Mouse (Mus musculus): Measurements from ENCODE around the gene Rph3a. TPM values are rescaled to one million over a fixed set of nuclear protein-coding genes. Genes with fewer than 3 reads are reported as not detected.

Rph3a gene
- 0.06 and 0.10 TPM in 2 replicates for polyA plus RNA-seq (2015; fragmentation: Nextera tagmentation; extraction: Ambion mirVana)

DNA sequence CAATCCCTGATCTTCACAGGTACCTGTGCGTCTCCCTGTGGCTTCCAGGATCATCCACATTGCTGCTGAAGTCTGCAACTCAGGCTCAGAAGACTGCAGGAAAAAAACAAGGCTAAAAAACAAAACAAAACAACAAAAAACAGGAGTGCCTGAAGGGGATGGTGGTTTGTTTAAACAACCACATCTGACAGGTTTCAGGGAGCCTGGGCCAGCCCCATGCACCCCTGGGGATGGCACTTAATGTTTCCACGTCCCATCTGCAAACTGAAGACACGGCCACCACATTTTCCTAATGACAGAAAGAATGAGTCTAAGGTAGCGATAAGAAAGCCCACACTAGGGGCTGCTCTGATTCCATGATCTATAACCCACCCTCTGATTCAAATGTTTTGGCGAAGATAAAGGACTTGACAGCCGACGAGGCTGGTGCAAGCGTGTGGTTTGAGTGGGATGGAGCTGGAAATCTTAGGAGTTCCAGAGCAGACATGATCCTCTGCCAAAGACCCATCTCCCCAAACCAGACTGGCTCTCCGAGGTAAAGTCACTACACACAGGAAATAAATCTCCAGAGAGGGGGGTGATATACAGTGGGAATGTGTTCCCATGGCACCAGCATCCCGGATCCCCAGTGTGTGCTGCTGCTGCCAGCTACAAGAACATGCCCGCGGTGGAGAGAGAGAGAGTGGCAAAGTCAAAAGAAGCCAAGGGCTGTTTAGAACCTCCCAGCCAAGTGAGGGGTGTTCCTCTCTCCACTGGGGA lies at the start of gene Rph3a:
TSS of gene Rph3a (minus strand) at position 282 of the 759 bp plus-strand sequence.
- Histone ChIP-seq H3K9me3 (ENCODE audit: control insufficient read depth, low read length) (no peaks in the 10 kb centered on the region), H3K36me3 (ENCODE audit: control insufficient read depth, insufficient read depth, low read length) (no peaks in the 10 kb centered on the region), H3K27me3 (ENCODE audit: control insufficient read depth, insufficient read depth, low read depth, low read length) (peaks cover 3% of the 10 kb centered on the region), H3K4me2 (ENCODE audit: low read depth, low read length) (no peak within 1 kb of the TSS), H3K4me1 (replicated peaks; ENCODE audit: control insufficient read depth, insufficient read depth, low read length) (no peaks in the 10 kb centered on the region), H3K27ac (ENCODE audit: low read length) (no peak within 1 kb of the TSS), H3K4me3 (ENCODE audit: low read length) (no peak within 1 kb of the TSS), H3K9ac (ENCODE audit: low read length) (no peak within 1 kb of the TSS)
- no peak for ATAC-seq (ENCODE audit: low read depth)
- WGBS = 66% methylated on average over 12 of the region's 12 CpGs

DNA sequence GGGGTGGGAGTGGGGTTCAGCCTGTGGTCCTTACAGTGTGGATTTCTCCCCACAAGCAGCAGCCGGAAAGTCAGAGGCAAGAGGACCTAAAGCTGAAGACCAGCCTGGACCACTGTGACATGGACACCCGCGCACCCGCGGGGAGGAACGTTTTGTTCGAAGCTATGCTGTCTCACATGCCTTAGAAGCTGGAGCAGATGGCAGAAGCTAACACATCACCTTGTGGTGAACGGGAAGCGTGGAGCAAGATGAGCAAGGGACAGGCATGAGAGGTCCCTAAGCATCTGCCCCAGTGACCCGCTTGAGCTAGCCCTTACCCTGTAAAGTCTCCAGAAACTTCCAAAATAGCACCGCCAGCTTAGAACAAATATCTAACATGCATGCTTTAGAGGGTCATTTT lies 48.4 kb upstream of the Rph3a start:
- Histone ChIP-seq H3K4me1 (replicated peaks; ENCODE audit: control insufficient read depth, insufficient read depth, low read length) (no peaks in the 10 kb centered on the region), H3K36me3 (ENCODE audit: control insufficient read depth, insufficient read depth, low read length) (no peaks in the 10 kb centered on the region), H3K9me3 (ENCODE audit: control insufficient read depth, low read length) (no peaks in the 10 kb centered on the region), H3K4me2 (ENCODE audit: low read depth, low read length) (no peak overlapping the region), H3K27me3 (ENCODE audit: control insufficient read depth, insufficient read depth, low read depth, low read length) (no peaks in the 10 kb centered on the region), H3K9ac (ENCODE audit: low read length) (no peak overlapping the region), H3K4me3 (ENCODE audit: low read length) (no peak overlapping the region), H3K27ac (ENCODE audit: low read length) (no peak overlapping the region)
- no peak for ATAC-seq (ENCODE audit: low read depth)
- WGBS = 80% methylated on average over 11 of the region's 11 CpGs

DNA sequence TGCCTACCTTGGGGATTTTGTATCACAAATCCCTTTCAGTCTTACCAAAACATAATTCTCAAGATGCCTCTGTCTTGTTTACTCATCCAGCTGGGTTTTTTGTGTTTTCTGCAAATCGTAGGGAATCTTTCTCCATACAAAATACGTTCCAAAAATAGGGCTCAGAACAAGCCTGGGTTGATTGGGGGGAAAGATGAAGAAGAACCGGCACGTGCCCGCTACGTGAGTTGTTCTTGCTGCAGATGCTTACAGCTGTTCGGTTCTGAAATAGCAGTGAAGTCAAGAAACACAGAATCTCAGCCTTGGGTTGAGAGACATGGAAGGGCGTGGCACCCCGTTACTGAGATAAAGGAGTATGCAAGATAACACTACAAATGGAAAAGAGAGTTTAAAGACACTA lies 44.0 kb upstream of the Rph3a start:
- 68% methylated on average over 9 of the region's 9 CpGs for WGBS
- ATAC-seq (ENCODE audit: low read depth) = no peak
- H3K27me3 ChIP-seq (ENCODE audit: control insufficient read depth, insufficient read depth, low read depth, low read length) = no peaks in the 10 kb centered on the region
- H3K9me3 ChIP-seq (ENCODE audit: control insufficient read depth, low read length) = no peaks in the 10 kb centered on the region
- no peaks in the 10 kb centered on the region for H3K36me3 ChIP-seq (ENCODE audit: control insufficient read depth, insufficient read depth, low read length)
- no peak overlapping the region for H3K4me2 ChIP-seq (ENCODE audit: low read depth, low read length)
- H3K9ac ChIP-seq (ENCODE audit: low read length) = no peak overlapping the region
- no peak overlapping the region for H3K27ac ChIP-seq (ENCODE audit: low read length)
- H3K4me3 ChIP-seq (ENCODE audit: low read length) = no peak overlapping the region
- no peaks in the 10 kb centered on the region for H3K4me1 ChIP-seq (replicated peaks; ENCODE audit: control insufficient read depth, insufficient read depth, low read length)

DNA sequence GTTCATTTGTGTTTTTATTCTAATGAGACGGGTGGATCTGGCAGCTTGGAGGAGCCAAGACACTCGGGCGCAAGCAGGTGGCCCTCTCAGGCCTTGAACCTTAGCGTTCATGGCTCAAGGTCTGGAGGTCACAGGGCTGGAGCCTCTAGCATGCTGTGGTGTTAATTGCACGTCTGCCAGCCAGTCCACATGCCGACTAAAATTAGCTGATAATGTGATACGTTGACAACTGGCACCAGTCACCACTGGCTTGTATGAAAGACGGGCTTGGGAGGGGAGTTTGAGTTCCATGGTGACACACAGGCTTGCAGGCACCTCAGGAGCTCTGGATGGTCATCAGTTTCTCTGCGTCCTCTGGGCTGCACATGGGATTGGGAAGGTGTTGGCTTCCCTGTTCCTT lies 31.9 kb upstream of the Rph3a start:
- no peaks in the 10 kb centered on the region for H3K27me3 ChIP-seq (ENCODE audit: control insufficient read depth, insufficient read depth, low read depth, low read length)
- no peak overlapping the region for H3K4me3 ChIP-seq (ENCODE audit: low read length)
- ATAC-seq (ENCODE audit: low read depth) = no peak
- H3K9me3 ChIP-seq (ENCODE audit: control insufficient read depth, low read length) = no peaks in the 10 kb centered on the region
- H3K36me3 ChIP-seq (ENCODE audit: control insufficient read depth, insufficient read depth, low read length) = no peaks in the 10 kb centered on the region
- H3K27ac ChIP-seq (ENCODE audit: low read length) = no peak overlapping the region
- no peak overlapping the region for H3K4me2 ChIP-seq (ENCODE audit: low read depth, low read length)
- no peak overlapping the region for H3K9ac ChIP-seq (ENCODE audit: low read length)
- no peaks in the 10 kb centered on the region for H3K4me1 ChIP-seq (replicated peaks; ENCODE audit: control insufficient read depth, insufficient read depth, low read length)
- WGBS = 44% methylated on average over 9 of the region's 9 CpGs

DNA sequence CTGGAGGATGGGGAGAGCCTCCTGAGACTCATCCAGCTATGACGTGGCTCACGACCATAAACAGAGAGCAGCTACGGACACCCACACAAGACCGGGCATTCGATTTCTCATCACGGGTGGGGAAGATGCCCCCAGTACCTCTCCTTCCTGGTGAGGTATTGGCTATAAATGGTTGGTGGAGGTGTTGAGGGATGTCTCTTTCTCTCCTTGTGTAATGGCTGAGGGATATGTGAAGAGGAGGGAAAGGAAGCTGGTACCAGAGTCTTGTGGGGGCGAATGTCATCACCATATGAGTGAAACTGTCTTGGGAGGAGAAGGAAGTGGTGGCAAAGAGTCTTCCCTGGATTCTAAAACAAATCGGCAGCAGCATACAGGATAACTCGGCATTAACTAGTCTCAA lies 29.6 kb upstream of the Rph3a start:
- no peak for ATAC-seq (ENCODE audit: low read depth)
- H3K36me3 ChIP-seq (ENCODE audit: control insufficient read depth, insufficient read depth, low read length) = no peaks in the 10 kb centered on the region
- no peak overlapping the region for H3K4me2 ChIP-seq (ENCODE audit: low read depth, low read length)
- no peak overlapping the region for H3K9ac ChIP-seq (ENCODE audit: low read length)
- no peaks in the 10 kb centered on the region for H3K9me3 ChIP-seq (ENCODE audit: control insufficient read depth, low read length)
- H3K4me3 ChIP-seq (ENCODE audit: low read length) = no peak overlapping the region
- H3K4me1 ChIP-seq (replicated peaks; ENCODE audit: control insufficient read depth, insufficient read depth, low read length) = no peaks in the 10 kb centered on the region
- no peaks in the 10 kb centered on the region for H3K27me3 ChIP-seq (ENCODE audit: control insufficient read depth, insufficient read depth, low read depth, low read length)
- WGBS = 80% methylated on average over 9 of the region's 9 CpGs
- no peak overlapping the region for H3K27ac ChIP-seq (ENCODE audit: low read length)

DNA sequence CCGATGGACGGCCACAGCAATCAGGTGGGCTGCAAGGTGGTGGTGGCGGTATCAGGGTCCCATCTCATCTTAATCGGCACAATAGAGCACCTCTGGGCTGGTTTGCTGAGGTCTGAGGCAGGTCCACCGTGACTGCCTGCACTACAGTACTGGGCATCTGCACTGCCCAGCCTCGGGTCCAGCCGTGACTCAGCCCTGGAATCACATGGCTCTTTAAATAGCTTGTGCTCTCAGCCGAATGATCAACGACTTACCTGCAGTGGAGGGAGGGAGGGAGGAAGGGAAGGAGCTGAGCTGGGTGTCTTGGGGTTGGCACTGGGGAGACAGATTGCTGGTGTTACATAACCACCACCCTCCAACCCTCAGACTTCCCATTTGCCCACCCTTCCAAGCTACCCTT lies 20.3 kb upstream of the Rph3a start:
- no peak overlapping the region for H3K4me2 ChIP-seq (ENCODE audit: low read depth, low read length)
- H3K9ac ChIP-seq (ENCODE audit: low read length) = no peak overlapping the region

DNA sequence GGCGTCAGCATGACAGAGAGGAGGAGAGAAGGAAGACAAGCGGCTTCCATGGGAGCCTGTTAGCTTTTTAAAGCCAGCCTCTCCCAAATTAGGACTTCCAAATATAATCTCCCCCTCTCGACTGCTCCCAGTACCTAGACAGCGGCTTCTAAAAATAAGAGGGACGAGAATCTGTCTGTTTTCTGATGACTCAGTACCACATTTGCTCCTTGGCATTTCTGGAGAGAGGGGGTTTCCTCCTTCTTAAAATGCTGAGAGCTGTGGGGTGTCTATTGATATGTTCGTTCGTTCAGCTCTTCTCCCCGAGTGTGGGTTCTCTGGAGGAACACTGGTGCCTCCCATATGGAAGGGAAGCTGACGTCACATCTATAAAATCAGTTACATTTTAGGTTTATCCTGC lies 9.6 kb upstream of the Rph3a start:
- ATAC-seq (ENCODE audit: low read depth) = no peak
- no peaks in the 10 kb centered on the region for H3K9me3 ChIP-seq (ENCODE audit: control insufficient read depth, low read length)
- no peak overlapping the region for H3K4me3 ChIP-seq (ENCODE audit: low read length)
- H3K4me2 ChIP-seq (ENCODE audit: low read depth, low read length) = no peak overlapping the region
- no peaks in the 10 kb centered on the region for H3K4me1 ChIP-seq (replicated peaks; ENCODE audit: control insufficient read depth, insufficient read depth, low read length)
- H3K9ac ChIP-seq (ENCODE audit: low read length) = no peak overlapping the region
- H3K27ac ChIP-seq (ENCODE audit: low read length) = no peak overlapping the region
- no peaks in the 10 kb centered on the region for H3K36me3 ChIP-seq (ENCODE audit: control insufficient read depth, insufficient read depth, low read length)
- 71% methylated on average over 9 of the region's 9 CpGs for WGBS
- no peaks in the 10 kb centered on the region for H3K27me3 ChIP-seq (ENCODE audit: control insufficient read depth, insufficient read depth, low read depth, low read length)

More for the DNA sequence above, 20.3 kb upstream of the Rph3a start:
- no peaks in the 10 kb centered on the region for H3K9me3 ChIP-seq (ENCODE audit: control insufficient read depth, low read length)
- 64% methylated on average over 9 of the region's 9 CpGs for WGBS
- H3K27ac ChIP-seq (ENCODE audit: low read length) = no peak overlapping the region
- ATAC-seq (ENCODE audit: low read depth) = no peak
- no peaks in the 10 kb centered on the region for H3K36me3 ChIP-seq (ENCODE audit: control insufficient read depth, insufficient read depth, low read length)
- H3K4me1 ChIP-seq (replicated peaks; ENCODE audit: control insufficient read depth, insufficient read depth, low read length) = no peaks in the 10 kb centered on the region
- no peaks in the 10 kb centered on the region for H3K27me3 ChIP-seq (ENCODE audit: control insufficient read depth, insufficient read depth, low read depth, low read length)
- no peak overlapping the region for H3K4me3 ChIP-seq (ENCODE audit: low read length)

DNA sequence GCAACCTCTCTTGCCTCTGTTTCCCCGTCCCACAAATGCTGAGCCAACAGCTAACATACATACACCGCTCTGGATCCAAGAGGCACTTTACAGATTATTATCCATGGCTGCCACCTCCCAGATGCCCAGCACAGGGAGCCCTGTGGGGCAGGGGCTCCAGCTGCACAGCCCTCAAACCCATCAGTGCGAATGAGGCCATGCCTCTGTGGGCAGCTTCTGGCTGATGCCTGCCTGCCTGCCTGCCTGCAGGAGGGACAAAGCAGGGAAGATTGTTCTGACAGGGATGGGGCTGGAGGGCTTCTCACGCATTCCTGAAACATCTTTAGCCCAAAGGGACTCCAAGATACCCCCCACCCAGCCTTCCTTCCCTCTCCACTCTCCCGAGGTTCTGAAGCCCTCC lies 7.8 kb upstream of the Rph3a start:
- no peaks in the 10 kb centered on the region for H3K4me1 ChIP-seq (replicated peaks; ENCODE audit: control insufficient read depth, insufficient read depth, low read length)
- WGBS = 67% methylated on average over 5 of the region's 5 CpGs
- no peak for ATAC-seq (ENCODE audit: low read depth)
- H3K4me3 ChIP-seq (ENCODE audit: low read length) = no peak overlapping the region
- no peaks in the 10 kb centered on the region for H3K9me3 ChIP-seq (ENCODE audit: control insufficient read depth, low read length)
- H3K27ac ChIP-seq (ENCODE audit: low read length) = no peak overlapping the region
- H3K4me2 ChIP-seq (ENCODE audit: low read depth, low read length) = no peak overlapping the region
- no peaks in the 10 kb centered on the region for H3K27me3 ChIP-seq (ENCODE audit: control insufficient read depth, insufficient read depth, low read depth, low read length)
- H3K9ac ChIP-seq (ENCODE audit: low read length) = no peak overlapping the region
- no peaks in the 10 kb centered on the region for H3K36me3 ChIP-seq (ENCODE audit: control insufficient read depth, insufficient read depth, low read length)

DNA sequence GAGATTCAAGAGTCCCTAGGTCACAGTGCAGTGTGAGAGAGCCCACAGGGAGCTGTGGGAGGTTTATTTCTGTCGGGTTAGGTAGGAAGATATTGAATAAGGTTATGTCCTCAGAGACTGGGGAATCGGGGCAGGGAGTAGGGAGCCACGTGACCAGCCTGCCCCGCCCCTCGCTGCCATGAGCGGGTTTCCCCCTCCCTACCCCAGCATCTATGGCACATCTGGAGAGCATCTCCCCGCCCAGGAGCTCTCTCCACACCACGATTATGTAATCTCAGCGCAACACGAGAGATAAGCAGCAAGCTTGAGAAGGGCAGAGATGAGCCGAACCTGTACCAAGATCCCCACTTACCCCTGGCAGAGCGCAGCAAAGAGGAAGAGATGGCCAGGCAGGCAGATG lies 6.5 kb upstream of the Rph3a start:
- H3K9me3 ChIP-seq (ENCODE audit: control insufficient read depth, low read length) = no peaks in the 10 kb centered on the region
- H3K27me3 ChIP-seq (ENCODE audit: control insufficient read depth, insufficient read depth, low read depth, low read length) = no peaks in the 10 kb centered on the region
- ATAC-seq (ENCODE audit: low read depth) = no peak
- no peaks in the 10 kb centered on the region for H3K4me1 ChIP-seq (replicated peaks; ENCODE audit: control insufficient read depth, insufficient read depth, low read length)
- WGBS = 36% methylated on average over 12 of the region's 12 CpGs
- no peak overlapping the region for H3K4me3 ChIP-seq (ENCODE audit: low read length)
- H3K36me3 ChIP-seq (ENCODE audit: control insufficient read depth, insufficient read depth, low read length) = no peaks in the 10 kb centered on the region
- no peak overlapping the region for H3K4me2 ChIP-seq (ENCODE audit: low read depth, low read length)
- H3K9ac ChIP-seq (ENCODE audit: low read length) = no peak overlapping the region
- H3K27ac ChIP-seq (ENCODE audit: low read length) = no peak overlapping the region

DNA sequence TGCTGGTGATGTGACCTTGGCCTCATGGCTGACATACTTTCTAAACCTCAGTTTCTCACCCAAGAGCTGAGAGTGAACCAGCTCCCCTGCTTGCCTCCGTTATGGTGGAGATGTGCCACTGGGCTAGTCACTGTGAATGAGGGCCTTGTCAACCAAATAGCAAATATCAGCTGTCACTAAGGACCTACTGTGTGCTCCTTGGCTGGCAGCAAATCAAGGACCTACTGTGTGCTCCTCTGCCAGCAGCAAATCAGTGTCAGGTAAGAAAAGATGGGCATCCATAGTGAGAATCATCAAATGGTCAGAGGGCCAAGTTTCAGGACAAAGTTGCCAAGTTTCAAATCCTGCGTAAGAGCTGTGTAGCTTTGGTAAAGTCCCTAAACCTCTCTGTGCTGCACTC lies 4.6 kb upstream of the Rph3a start:
- no peak overlapping the region for H3K9ac ChIP-seq (ENCODE audit: low read length)
- H3K4me3 ChIP-seq (ENCODE audit: low read length) = no peak overlapping the region
- no peaks in the 10 kb centered on the region for H3K27me3 ChIP-seq (ENCODE audit: control insufficient read depth, insufficient read depth, low read depth, low read length)
- no peaks in the 10 kb centered on the region for H3K9me3 ChIP-seq (ENCODE audit: control insufficient read depth, low read length)
- ATAC-seq (ENCODE audit: low read depth) = no peak
- H3K4me1 ChIP-seq (replicated peaks; ENCODE audit: control insufficient read depth, insufficient read depth, low read length) = no peaks in the 10 kb centered on the region
- no peak overlapping the region for H3K27ac ChIP-seq (ENCODE audit: low read length)
- H3K4me2 ChIP-seq (ENCODE audit: low read depth, low read length) = no peak overlapping the region
- no peaks in the 10 kb centered on the region for H3K36me3 ChIP-seq (ENCODE audit: control insufficient read depth, insufficient read depth, low read length)
- WGBS = 89% methylated on average over 2 of the region's 2 CpGs
